Mouse (Mus musculus) thymus, adult 2 months (tissue): ENCODE measurements around the gene Eras.

Experiments
- CTCF ChIP-seq: fragments of 200-500 bp; IDR thresholded peaks from 2 replicates; pipeline ENCODE4 v1.5.1; 2012; ENCODE audit warnings: mild to moderate bottlenecking, control low read depth, low read length, moderate library complexity, borderline replicate concordance; ENCODE audit not compliant: control insufficient read depth, poor library complexity, insufficient read depth; ENCODE audit errors: extremely low read depth
- POLR2A ChIP-seq: fragments of 200-500 bp; IDR thresholded peaks from 2 replicates; pipeline ENCODE4 v1.6.1; 2012; ENCODE audit warnings: mild to moderate bottlenecking, low read length, control low read depth, moderate library complexity; ENCODE audit not compliant: control insufficient read depth, poor library complexity, insufficient read depth; ENCODE audit errors: extremely low read depth

- TF ChIP-seq CTCF (no peak), POLR2A (no peak)
These were observed 8.5 kb upstream of the Eras start for GRCm38 (mm10) chrX:7936874-7937273.
